Mouse (Mus musculus) cerebellum, adult 8-10 months (tissue): ENCODE results near the gene Racgap1.

ENCODE experiments used
- DNase-seq: peaks from one replicate; pipeline ENCODE4 v3.0.0; 2022

The Racgap1 gene

DNA sequence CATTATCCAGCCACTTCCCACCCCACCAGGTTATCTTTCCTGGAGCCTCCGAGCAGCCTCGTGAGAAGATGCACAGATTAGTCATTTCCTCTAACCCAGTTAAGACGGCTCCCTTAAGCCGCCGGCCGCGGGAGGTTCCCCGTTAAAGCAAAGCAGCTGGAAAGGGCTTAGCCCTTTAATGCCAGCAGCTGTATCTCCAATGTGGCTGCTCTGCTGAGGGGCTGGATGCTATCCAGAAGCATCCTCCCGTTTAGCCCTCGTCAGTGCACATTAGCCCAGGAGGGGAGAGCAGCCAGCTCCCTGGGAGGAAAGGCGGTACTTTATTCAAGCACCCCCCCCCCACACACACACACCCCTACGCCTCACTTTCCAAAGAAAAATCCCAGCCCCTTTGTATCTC is 36.7 kb downstream of the Racgap1 start:
- peak; percentile 37 for DNase-seq

DNA sequence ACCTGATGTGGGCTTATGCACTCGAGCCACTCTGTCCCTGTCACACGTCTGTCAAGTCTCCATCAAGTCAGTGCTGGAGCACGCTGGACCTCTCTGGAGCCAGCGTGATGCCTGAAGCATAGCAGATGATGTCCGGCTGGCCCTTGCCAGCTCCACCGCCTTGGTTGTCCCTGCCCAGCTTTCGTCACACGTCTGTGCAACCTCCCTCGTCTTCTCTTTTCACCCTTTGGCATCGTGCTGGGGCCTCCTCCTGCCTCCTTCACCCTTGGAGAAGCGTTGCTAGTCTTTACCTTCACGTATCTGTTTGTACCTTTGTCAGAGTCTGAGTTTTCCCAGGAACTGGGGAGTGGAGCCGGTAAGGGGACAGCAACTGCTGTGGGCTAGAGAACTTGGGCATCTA is 37.2 kb downstream of the Racgap1 start:
- no peak for DNase-seq

- no peak for DNase-seq
Observed at GRCm38 (mm10) chr15:99611563-99611962, 39.9 kb downstream of the Racgap1 start.

GRCm38 (mm10) chr15:99608382-99609125 is 42.9 kb downstream of the Racgap1 start:
- DNase-seq, result no peak

- DNase-seq, result no peak
Observed at GRCm38 (mm10) chr15:99607388-99608113, 43.9 kb downstream of the Racgap1 start.

- DNase-seq, result no peak
Observed at GRCm38 (mm10) chr15:99606515-99606914, 44.9 kb downstream of the Racgap1 start.

GRCm38 (mm10) chr15:99605595-99605994 is 45.9 kb downstream of the Racgap1 start:
- no peak for DNase-seq

- DNase-seq, result no peak
Observed at GRCm38 (mm10) chr15:99603216-99603615, 48.2 kb downstream of the Racgap1 start.

DNA sequence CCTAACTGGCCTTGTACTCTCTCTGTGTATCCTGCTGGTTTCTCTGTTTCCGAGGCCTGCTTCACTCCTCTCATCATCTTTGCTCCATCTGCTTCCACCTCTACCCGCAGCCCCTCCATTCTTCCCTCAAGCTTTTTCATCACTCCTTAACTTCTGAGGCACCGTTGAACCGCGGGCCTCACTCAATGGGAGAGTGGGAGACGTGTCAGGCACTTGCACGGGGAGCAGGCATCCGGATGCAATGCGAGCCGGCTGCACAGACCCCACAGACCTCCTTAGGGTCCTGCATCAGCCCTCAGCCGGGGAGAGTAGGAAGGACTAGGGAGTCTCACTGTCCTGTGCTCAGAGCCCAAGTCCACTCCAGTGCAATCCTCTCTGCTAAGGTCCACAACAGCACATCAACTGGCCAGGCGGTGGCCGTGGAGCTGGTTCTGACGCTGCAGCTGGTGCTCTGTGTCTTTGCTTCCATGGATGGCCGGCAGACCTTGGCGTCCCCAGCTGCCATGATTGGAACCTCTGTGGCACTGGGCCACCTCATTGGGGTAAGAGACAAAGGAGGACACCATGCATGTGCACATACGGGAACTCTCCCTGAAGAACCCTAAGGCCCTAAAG is 49.1 kb downstream of the Racgap1 start:
- DNase-seq, result peak; percentile 61

DNA sequence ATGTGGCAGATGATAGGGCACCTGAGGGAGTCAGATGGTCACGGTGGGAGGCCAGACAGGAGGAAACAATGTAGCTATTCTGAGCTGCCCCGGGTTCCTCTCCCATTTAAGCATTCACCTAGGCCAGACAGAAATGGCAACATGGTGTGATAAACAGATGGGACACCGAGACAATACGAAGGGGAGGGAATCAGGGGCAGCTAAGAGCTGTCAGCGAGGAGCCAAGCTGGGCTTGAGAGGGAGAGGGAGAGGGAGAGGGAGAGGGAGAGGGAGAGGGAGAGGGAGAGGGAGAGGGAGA is 49.7 kb downstream of the Racgap1 start:
- DNase-seq, result no peak

DNA sequence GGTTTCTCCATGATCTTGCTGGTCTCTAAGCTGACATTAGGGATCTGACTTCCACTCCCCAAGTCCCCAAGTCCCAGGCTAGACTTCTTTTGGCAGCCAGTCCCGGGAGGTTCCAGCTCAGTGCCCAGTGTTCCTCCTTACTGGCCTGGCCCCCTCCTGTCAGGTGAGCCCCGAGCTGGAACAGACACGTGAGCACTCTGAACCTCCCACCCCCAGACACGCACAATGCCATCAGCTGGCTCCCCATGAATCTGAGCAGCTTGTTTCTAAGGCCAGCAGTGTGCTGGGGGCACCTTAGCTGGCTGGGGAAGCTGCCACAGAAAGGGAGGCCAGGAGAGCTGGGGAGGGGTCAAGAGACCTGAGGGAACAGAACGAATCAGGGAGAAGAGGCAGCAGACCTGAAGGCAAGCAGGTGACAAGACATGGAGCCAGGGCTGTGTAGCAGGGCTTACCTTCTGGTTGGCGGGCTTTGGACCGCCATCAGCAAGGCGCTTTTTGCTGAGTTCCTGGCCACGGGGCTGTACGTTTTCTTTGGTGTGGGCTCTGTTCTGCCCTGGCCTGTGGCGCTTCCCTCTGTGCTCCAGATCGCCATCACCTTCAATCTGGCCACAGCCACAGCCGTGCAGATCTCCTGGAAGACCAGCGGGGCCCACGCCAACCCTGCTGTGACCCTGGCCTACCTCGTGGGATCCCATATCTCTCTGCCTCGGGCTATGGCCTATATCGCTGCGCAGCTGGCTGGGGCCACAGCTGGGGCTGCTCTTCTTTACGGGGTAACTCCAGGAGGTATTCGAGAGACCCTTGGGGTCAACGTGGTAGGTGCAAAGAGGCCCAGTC is 50.3 kb downstream of the Racgap1 start, which contains the start of gene Aqp6:
TSS of gene Aqp6 (plus strand) at position 415 of the 837 bp plus-strand sequence.
- peak; percentile 91 for DNase-seq

- DNase-seq, result peak; percentile 68
Observed at GRCm38 (mm10) chr15:99599245-99600070, 52.0 kb downstream of the Racgap1 start.

- no peak for DNase-seq
Observed at GRCm38 (mm10) chr15:99597596-99597995, 53.9 kb downstream of the Racgap1 start.

GRCm38 (mm10) chr15:99596841-99597240 is 54.6 kb downstream of the Racgap1 start:
- DNase-seq, result no peak

GRCm38 (mm10) chr15:99596056-99596687 is 55.3 kb downstream of the Racgap1 start:
- DNase-seq, result peak; percentile 97

- no peak for DNase-seq
Observed at GRCm38 (mm10) chr15:99594951-99595350, 56.5 kb downstream of the Racgap1 start.

DNA sequence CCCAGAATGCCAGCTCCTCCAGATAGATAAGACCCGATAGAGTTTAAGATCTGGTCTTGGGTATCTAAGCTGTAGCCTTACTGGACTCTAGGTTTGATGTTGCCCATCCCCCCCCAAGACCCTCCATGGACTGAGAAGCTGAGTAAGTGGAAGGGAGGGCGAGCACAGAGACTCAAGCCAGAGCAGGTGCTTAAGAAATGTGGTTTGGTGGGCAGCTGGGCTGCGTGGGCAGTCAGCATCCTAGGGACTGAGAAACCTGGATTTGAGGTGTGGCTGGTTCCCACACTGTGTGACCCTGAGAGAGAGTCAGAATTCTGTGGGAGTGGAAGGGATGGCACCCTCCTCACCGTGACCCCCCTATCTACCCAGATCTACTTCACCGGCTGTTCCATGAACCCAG is 58.6 kb downstream of the Racgap1 start:
- DNase-seq, result no peak

GRCm38 (mm10) chr15:99592177-99592576 is 59.3 kb downstream of the Racgap1 start:
- DNase-seq, result peak; percentile 23

DNA sequence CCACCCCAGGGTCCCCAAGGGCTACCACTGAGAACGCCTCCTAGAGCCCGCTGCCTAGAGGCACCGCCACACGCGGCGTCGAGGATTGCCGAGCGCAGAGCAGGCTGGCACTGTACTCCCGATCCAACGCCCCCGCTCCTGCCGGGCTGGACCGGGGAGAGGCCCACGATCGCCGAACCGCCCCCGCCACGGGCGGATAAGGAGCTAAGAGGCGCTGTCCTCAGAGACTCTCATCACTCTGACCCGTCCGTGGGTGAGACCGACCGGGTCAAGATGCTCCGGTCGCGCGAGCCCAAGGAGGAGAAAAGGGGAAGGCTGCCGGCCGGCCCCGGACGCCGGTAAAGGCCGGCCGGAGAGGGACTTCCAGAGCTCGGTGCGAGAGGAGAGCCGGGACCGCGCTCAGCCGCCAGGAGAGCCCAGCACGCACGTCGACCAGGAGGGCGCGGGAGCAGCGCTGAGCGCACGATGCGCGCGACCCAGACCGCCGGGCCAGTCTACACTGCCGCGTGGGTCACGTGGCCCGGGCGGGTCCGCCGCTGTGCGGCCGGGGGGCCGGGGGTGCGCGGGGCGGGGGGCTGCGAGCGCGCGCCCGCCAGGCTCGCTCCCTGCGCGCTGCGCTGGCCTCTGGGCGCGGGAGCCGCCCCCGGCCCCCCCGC is 60.9 kb downstream of the Racgap1 start, which contains the start of gene Aqp5:
TSS of gene Aqp5 (plus strand) at position 354 of the 656 bp plus-strand sequence.
- peak; percentile 18 for DNase-seq

- no peak for DNase-seq
Observed at GRCm38 (mm10) chr15:99589704-99590103, 61.8 kb downstream of the Racgap1 start.

- no peak for DNase-seq
Observed at GRCm38 (mm10) chr15:99589237-99589636, 62.2 kb downstream of the Racgap1 start.
